Mouse (Mus musculus) MEL (cell line): ENCODE measurements around the gene Napepld. TPM values are rescaled to one million over a fixed set of nuclear protein-coding genes. Genes with fewer than 3 reads are reported as not detected.

Experiments
- DNase-seq: peaks from one replicate; pipeline ENCODE4 v3.0.0; 2011; ENCODE audit warnings: low read depth, low spot score
- H3K27ac ChIP-seq: 2 replicates; pipeline ENCODE4 v1.5.1; 2012; ENCODE audit warnings: low read depth, mild to moderate bottlenecking, control low read depth, low read length, moderate library complexity; ENCODE audit not compliant: control insufficient read depth
- H3K27me3 ChIP-seq, 2 experiments: fragments of 150-350 bp in 1 of 2; sonication (generic) in 1 of 2; 2 replicates each; pipeline ENCODE4 v1.6.1; 2012; ENCODE audit warnings: low read length in 2 of 2, mild to moderate bottlenecking in 2 of 2, improper control_type of control experiment in 1 of 2, moderate library complexity in 1 of 2; ENCODE audit not compliant: insufficient read depth in 2 of 2, control insufficient read depth in 1 of 2
- H3K36me3 ChIP-seq, 2 experiments: 2 replicates each; pipeline ENCODE4 v1.6.1; 2012 to 2014; ENCODE audit warnings: low read length in 2 of 2, improper control_type of control experiment in 1 of 2, inconsistent platforms in 1 of 2, mild to moderate bottlenecking in 1 of 2; ENCODE audit not compliant: insufficient read depth in 2 of 2, control insufficient read depth in 1 of 2
- H3K4me1 ChIP-seq, 2 experiments: fragments of 150-350 bp in 1 of 2; sonication (generic) in 1 of 2; 2 replicates each; pipeline ENCODE4 v1.6.1; 2012; ENCODE audit warnings: low read length in 2 of 2, improper control_type of control experiment in 1 of 2, mild to moderate bottlenecking in 1 of 2; ENCODE audit not compliant: insufficient read depth in 2 of 2, control insufficient read depth in 1 of 2
- H3K4me3 ChIP-seq, 2 experiments: fragments of 150-350 bp in 1 of 2; sonication (generic) in 1 of 2; 2 replicates each; pipeline ENCODE4 v1.5.1; 2012; ENCODE audit warnings: low read depth in 2 of 2, low read length in 2 of 2, mild to moderate bottlenecking in 2 of 2, moderate library complexity in 2 of 2, control low read depth in 1 of 2, improper control_type of control experiment in 1 of 2; ENCODE audit not compliant: control insufficient read depth in 1 of 2, insufficient read depth in 1 of 2
- H3K79me2 ChIP-seq: 2 replicates; pipeline ENCODE4 v1.6.1; 2012; ENCODE audit warnings: mild to moderate bottlenecking, low read length, moderate library complexity; ENCODE audit not compliant: control insufficient read depth, poor library complexity, insufficient read depth
- H3K9ac ChIP-seq: 2 replicates; pipeline ENCODE4 v1.6.1; 2012; ENCODE audit warnings: low read depth, mild to moderate bottlenecking, control low read depth, low read length, moderate library complexity; ENCODE audit not compliant: control insufficient read depth, poor library complexity, severe bottlenecking
- H3K9me3 ChIP-seq: fragments of 150-350 bp; sonication (generic); replicated peaks from 2 replicates; pipeline ENCODE4 v1.6.1; 2012; ENCODE audit warnings: mild to moderate bottlenecking, low read length, improper control_type of control experiment, moderate library complexity; ENCODE audit not compliant: insufficient read depth
- BHLHE40 ChIP-seq: IDR thresholded peaks from 2 replicates; pipeline ENCODE4 v1.6.1; 2012; ENCODE audit warnings: low read depth, mild to moderate bottlenecking, inconsistent platforms, low read length, improper control_type of control experiment, borderline replicate concordance
- CHD1 ChIP-seq: IDR thresholded peaks from 2 replicates; pipeline ENCODE4 v1.6.1; 2012; ENCODE audit warnings: low read depth, mild to moderate bottlenecking, inconsistent platforms, low read length, improper control_type of control experiment
- CHD2 ChIP-seq: IDR thresholded peaks from 2 replicates; pipeline ENCODE4 v1.6.1; 2011; ENCODE audit warnings: low read length, improper control_type of control experiment
- CTCF ChIP-seq, 3 experiments: IDR thresholded peaks in 2 of 3; conservative IDR thresholded peaks in 1 of 3; 2 replicates each; pipeline ENCODE4 v1.5.1; 2011 to 2012; ENCODE audit warnings: low read length in 3 of 3, low read depth in 2 of 3, mild to moderate bottlenecking in 2 of 3, improper control_type of control experiment in 1 of 3, inconsistent platforms in 1 of 3, mixed read lengths in 1 of 3, moderate library complexity in 1 of 3; ENCODE audit not compliant: control insufficient read depth in 1 of 3, insufficient read depth in 1 of 3, poor library complexity in 1 of 3, severe bottlenecking in 1 of 3
- E2F4 ChIP-seq: IDR thresholded peaks from 2 replicates; pipeline ENCODE4 v1.6.1; 2011; ENCODE audit warnings: low read depth, low read length, improper control_type of control experiment, borderline replicate concordance
- ELF1 ChIP-seq: IDR thresholded peaks from 2 replicates; pipeline ENCODE4 v1.6.1; 2014; ENCODE audit warnings: low read depth, mild to moderate bottlenecking, inconsistent platforms, low read length, improper control_type of control experiment, moderate library complexity
- EP300 ChIP-seq, 2 experiments: IDR thresholded peaks; 2 replicates each; pipeline ENCODE4 v1.6.1; 2011; ENCODE audit warnings: improper control_type of control experiment in 2 of 2, low read length in 2 of 2, low read depth in 1 of 2, mild to moderate bottlenecking in 1 of 2
- ETS1 ChIP-seq: IDR thresholded peaks from 2 replicates; pipeline ENCODE4 v1.6.1; 2012; ENCODE audit warnings: low read depth, mild to moderate bottlenecking, inconsistent platforms, low read length, improper control_type of control experiment, moderate library complexity
- GABPA ChIP-seq: IDR thresholded peaks from 2 replicates; pipeline ENCODE4 v1.6.1; 2012; ENCODE audit warnings: low read depth, mild to moderate bottlenecking, inconsistent platforms, low read length, improper control_type of control experiment, moderate library complexity
- GATA1 ChIP-seq: IDR thresholded peaks from 2 replicates; pipeline ENCODE4 v1.6.1; 2011; ENCODE audit warnings: low read depth, low read length, improper control_type of control experiment
- HCFC1 ChIP-seq: IDR thresholded peaks from 2 replicates; pipeline ENCODE4 v1.6.1; 2012; ENCODE audit warnings: low read depth, mild to moderate bottlenecking, inconsistent platforms, low read length, improper control_type of control experiment, moderate library complexity
- JUND ChIP-seq: IDR thresholded peaks from 2 replicates; pipeline ENCODE4 v1.6.1; 2011; ENCODE audit warnings: low read depth, mild to moderate bottlenecking, improper control_type of control experiment, low read length
- KAT2A ChIP-seq: conservative IDR thresholded peaks from 2 replicates; pipeline ENCODE4 v1.6.1; 2012; ENCODE audit warnings: low read depth, low read length, improper control_type of control experiment, inconsistent platforms
- MAFK ChIP-seq: IDR thresholded peaks from 2 replicates; pipeline ENCODE4 v1.6.1; 2011; ENCODE audit warnings: low read depth, mild to moderate bottlenecking, low read length, improper control_type of control experiment, borderline replicate concordance
- MAX ChIP-seq: IDR thresholded peaks from 2 replicates; pipeline ENCODE4 v1.6.1; 2011; ENCODE audit warnings: low read length, improper control_type of control experiment
- MAZ ChIP-seq: IDR thresholded peaks from 2 replicates; pipeline ENCODE4 v1.6.1; 2012; ENCODE audit warnings: low read depth, mild to moderate bottlenecking, inconsistent platforms, low read length, improper control_type of control experiment
- MEF2A ChIP-seq: IDR thresholded peaks from 2 replicates; pipeline ENCODE4 v1.6.1; 2014; ENCODE audit warnings: low read depth, mild to moderate bottlenecking, inconsistent platforms, low read length, improper control_type of control experiment; ENCODE audit not compliant: poor library complexity, insufficient replicate concordance, severe bottlenecking; ENCODE audit errors: extremely low read depth
- MXI1 ChIP-seq: IDR thresholded peaks from 2 replicates; pipeline ENCODE4 v1.6.1; 2011; ENCODE audit warnings: mild to moderate bottlenecking, low read depth, low read length, improper control_type of control experiment
- MYB ChIP-seq: IDR thresholded peaks from 2 replicates; pipeline ENCODE4 v1.6.1; 2011; ENCODE audit warnings: mild to moderate bottlenecking, low read depth, low read length, improper control_type of control experiment
- MYC ChIP-seq: IDR thresholded peaks from 2 replicates; pipeline ENCODE4 v1.6.1; 2011; ENCODE audit warnings: low read depth, mild to moderate bottlenecking, low read length, improper control_type of control experiment, moderate library complexity
- NELFE ChIP-seq: IDR thresholded peaks from 2 replicates; pipeline ENCODE4 v1.6.1; 2011; ENCODE audit warnings: low read depth, low read length, improper control_type of control experiment
- POLR2A ChIP-seq, 2 experiments: IDR thresholded peaks; 2 replicates each; pipeline ENCODE4 v1.6.1; 2011 to 2012; ENCODE audit warnings: low read length in 2 of 2, mild to moderate bottlenecking in 2 of 2, control low read depth in 1 of 2, improper control_type of control experiment in 1 of 2, low read depth in 1 of 2, moderate library complexity in 1 of 2; ENCODE audit not compliant: control insufficient read depth in 1 of 2, insufficient read depth in 1 of 2, poor library complexity in 1 of 2
- POLR2AphosphoS2 ChIP-seq: IDR thresholded peaks from 2 replicates; pipeline ENCODE4 v1.6.1; 2011; ENCODE audit warnings: low read length, improper control_type of control experiment
- POLR2AphosphoS5 ChIP-seq: IDR thresholded peaks from 2 replicates; pipeline ENCODE4 v1.6.1; 2012; ENCODE audit warnings: low read depth, borderline replicate concordance, mild to moderate bottlenecking, inconsistent platforms, low read length, moderate library complexity, mixed read lengths
- RAD21 ChIP-seq: IDR thresholded peaks from 2 replicates; pipeline ENCODE4 v1.6.1; 2011; ENCODE audit warnings: mild to moderate bottlenecking, low read depth, low read length, improper control_type of control experiment
- RCOR1 ChIP-seq: IDR thresholded peaks from 2 replicates; pipeline ENCODE4 v1.6.1; 2012; ENCODE audit warnings: low read depth, mild to moderate bottlenecking, inconsistent platforms, low read length, improper control_type of control experiment
- SIN3A ChIP-seq: IDR thresholded peaks from 2 replicates; pipeline ENCODE4 v1.6.1; 2012; ENCODE audit warnings: low read length, improper control_type of control experiment, inconsistent platforms
- SMC3 ChIP-seq: IDR thresholded peaks from 2 replicates; pipeline ENCODE4 v1.6.1; 2011; ENCODE audit warnings: low read depth, low read length, improper control_type of control experiment
- TCF12 ChIP-seq: IDR thresholded peaks from 2 replicates; pipeline ENCODE4 v1.6.1; 2014; ENCODE audit warnings: low read depth, mild to moderate bottlenecking, inconsistent platforms, low read length, improper control_type of control experiment, moderate library complexity
- UBTF ChIP-seq: IDR thresholded peaks from 2 replicates; pipeline ENCODE4 v1.6.1; 2012; ENCODE audit warnings: low read depth, mild to moderate bottlenecking, inconsistent platforms, low read length, improper control_type of control experiment, moderate library complexity, borderline replicate concordance; ENCODE audit not compliant: insufficient read depth
- USF1 ChIP-seq: IDR thresholded peaks from 2 replicates; pipeline ENCODE4 v1.6.1; 2014; ENCODE audit warnings: low read depth, mild to moderate bottlenecking, inconsistent platforms, low read length, improper control_type of control experiment, moderate library complexity
- USF2 ChIP-seq, 2 experiments: IDR thresholded peaks; 2 replicates each; pipeline ENCODE4 v1.6.1; 2011 to 2012; ENCODE audit warnings: improper control_type of control experiment in 2 of 2, low read length in 2 of 2, borderline replicate concordance in 1 of 2, inconsistent platforms in 1 of 2, low read depth in 1 of 2, mild to moderate bottlenecking in 1 of 2; ENCODE audit not compliant: insufficient read depth in 1 of 2
- ZC3H11A ChIP-seq: IDR thresholded peaks from 2 replicates; pipeline ENCODE4 v1.6.1; 2012; ENCODE audit warnings: low read depth, mild to moderate bottlenecking, inconsistent platforms, low read length, improper control_type of control experiment
- ZMIZ1 ChIP-seq: IDR thresholded peaks from 2 replicates; pipeline ENCODE4 v1.6.1; 2012; ENCODE audit warnings: low read depth, mild to moderate bottlenecking, inconsistent platforms, low read length, improper control_type of control experiment, moderate library complexity
- ZNF384 ChIP-seq: IDR thresholded peaks from 2 replicates; pipeline ENCODE4 v1.6.1; 2012; ENCODE audit warnings: low read depth, mild to moderate bottlenecking, inconsistent platforms, low read length, improper control_type of control experiment
- polyA plus RNA-seq, 2 experiments: library from polyadenylated mRNA; stranded (reverse) in 1 of 2; unstranded in 1 of 2; fragments of >175 nt in 1 of 2; fragments of >200 nt in 1 of 2; gene quantifications; 2 replicates each; pipeline versions ENCODE4 v1.2.1 to v1.2.4; 2012; ENCODE audit warnings: low replicate concordance in 2 of 2, low read depth in 1 of 2; ENCODE audit not compliant: insufficient read length in 2 of 2, insufficient read depth in 1 of 2, missing spikeins in 1 of 2
- total RNA-seq: library from RNA; depleted of rRNA; stranded (reverse); fragments of 300-350 nt; gene quantifications from 2 replicates; pipeline ENCODE4 v1.2.3, GENCODE M21; 2012; rRNA removed

Gene Napepld
- total RNA-seq (1.5 and 1.9 TPM in 2 replicates), polyA plus RNA-seq (1 to 10 TPM in 1 of 2 experiments, not detected in 1; 3.0 TPM)

GRCm38 (mm10) chr5:21701351-21702008 lies at the start of gene Napepld:
Napepld (minus strand) TSS chr5:21701396.
- peak within 1 kb of the TSS; percentile 70 for H3K27ac ChIP-seq
- H3K9ac ChIP-seq: peak within 1 kb of the TSS; percentile 84
- no peaks in the 10 kb centered on the region for H3K27me3 ChIP-seq
- H3K36me3 ChIP-seq: peaks cover 0 to 29% of the 10 kb centered on the region in 2 experiments; a peak in 2 of 4 replicates
- H3K4me1 ChIP-seq: peaks cover 16 to 17% of the 10 kb centered on the region in 2 experiments
- no peaks in the 10 kb centered on the region for H3K9me3 ChIP-seq
- DNase-seq: peak; percentile 99
- H3K4me3 ChIP-seq: peak within 1 kb of the TSS; percentile 78 to 86
- H3K79me2 ChIP-seq: peaks cover 3% of the 10 kb centered on the region; the same call in 1 of the 2 replicates
- no peak for TF ChIP-seq MEF2A
- 0 out of 2 replicates have a peak, but pooled peaks have one; percentile 64 for TF ChIP-seq TCF12
- TF ChIP-seq EP300 (IDR thresholded peaks at IDR 0.05; ENCODE audit: low read depth in 1 of 2, low read length in 2 of 2): no peak
- no peak; a peak in 1 of 6 replicates for TF ChIP-seq CTCF (IDR thresholded peaks at IDR 0.05 in 2 of 3, conservative IDR thresholded peaks at IDR 0.05 in 1 of 3; ENCODE audit: control insufficient read depth in 1 of 3, insufficient read depth in 1 of 3, low read depth in 2 of 3, low read length in 3 of 3, poor library complexity in 1 of 3, severe bottlenecking in 1 of 3)
- peak; percentile 96 for TF ChIP-seq ZMIZ1
- peak; percentile 99 for TF ChIP-seq NELFE
- TF ChIP-seq MYB: no peak
- TF ChIP-seq ZC3H11A: no peak
- no peak for TF ChIP-seq GABPA
- TF ChIP-seq MXI1: peak; percentile 37; the same call in 1 of the 2 replicates
- TF ChIP-seq POLR2AphosphoS5: no peak
- TF ChIP-seq BHLHE40: peak; percentile 85; the same call in 1 of the 2 replicates
- no peak for TF ChIP-seq ZNF384
- TF ChIP-seq POLR2AphosphoS2: peak; percentile 99
- TF ChIP-seq MAX: peak; percentile 81
- no peak for TF ChIP-seq JUND
- TF ChIP-seq HCFC1: peak; percentile 81
- TF ChIP-seq RCOR1: peak; percentile 7; the same call in 1 of the 2 replicates
- TF ChIP-seq MAFK: no peak
- TF ChIP-seq ELF1: peak; percentile 51; the same call in 1 of the 2 replicates
- TF ChIP-seq UBTF: no peak
- no peak for TF ChIP-seq SMC3
- peak; percentile 77; the same call in 1 of the 2 replicates for TF ChIP-seq MYC
- peak; percentile 72; the same call in 1 of the 2 replicates for TF ChIP-seq SIN3A
- TF ChIP-seq MAZ: no peak
- TF ChIP-seq USF2 (IDR thresholded peaks at IDR 0.05; ENCODE audit: borderline replicate concordance in 1 of 2, insufficient read depth in 1 of 2, low read depth in 1 of 2, low read length in 2 of 2): peak in 1 of 2 experiments; percentile 63; a peak in 1 of 4 replicates
- TF ChIP-seq CHD1: no peak
- no peak for TF ChIP-seq CHD2
- TF ChIP-seq KAT2A: no peak; the same call in 1 of the 2 replicates
- TF ChIP-seq USF1: peak; percentile 91
- TF ChIP-seq POLR2A (IDR thresholded peaks at IDR 0.05; ENCODE audit: control insufficient read depth in 1 of 2, insufficient read depth in 1 of 2, low read depth in 1 of 2, low read length in 2 of 2, poor library complexity in 1 of 2): peak; percentile 100
- no peak for TF ChIP-seq E2F4
- no peak; the same call in 1 of the 2 replicates for TF ChIP-seq ETS1
- TF ChIP-seq RAD21: no peak
- TF ChIP-seq GATA1: no peak; the same call in 1 of the 2 replicates
